Mouse (Mus musculus) cortical plate, adult 2 months (tissue): ENCODE data around the gene Dhrs1.

ENCODE experiments used
- CTCF ChIP-seq: fragments of 200-500 bp; IDR thresholded peaks from 2 replicates; pipeline ENCODE4 v1.5.1; 2011; ENCODE audit warnings: mild to moderate bottlenecking, control low read depth, low read length; ENCODE audit not compliant: insufficient read depth; ENCODE audit errors: extremely low read depth
- POLR2A ChIP-seq: fragments of 200-500 bp; IDR thresholded peaks from 2 replicates; pipeline ENCODE4 v1.6.1; 2011; ENCODE audit warnings: mild to moderate bottlenecking, low read length, control low read depth; ENCODE audit not compliant: insufficient read depth; ENCODE audit errors: extremely low read depth

DNA sequence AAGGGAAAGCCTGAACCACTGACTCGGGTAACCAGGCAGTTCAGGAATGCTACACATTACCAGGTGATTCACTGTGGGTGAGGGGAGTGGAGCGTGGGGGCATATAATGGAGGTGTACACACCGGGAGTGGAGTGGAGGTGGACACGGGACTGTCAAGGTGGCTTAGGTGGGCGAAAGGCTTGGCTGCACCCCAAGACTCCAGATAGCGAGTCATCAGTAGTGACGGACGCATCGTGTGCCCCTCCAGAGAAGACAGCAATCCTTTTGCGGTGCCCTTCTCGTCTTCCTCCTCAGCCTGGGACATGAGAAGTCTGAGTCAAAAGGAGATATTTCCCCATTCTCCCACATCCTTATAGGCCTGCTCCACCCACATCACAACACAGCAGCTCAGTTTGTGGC, 32.3 kb upstream of the Dhrs1 start:
- no peak for TF ChIP-seq CTCF
- no peak for TF ChIP-seq POLR2A
